Mouse (Mus musculus) adipocyte (in vitro differentiated cells): Measurements from ENCODE around the gene Rpl3.
"Not testable (repeated sequence)": the region's sequence is repeated elsewhere in the genome, so short reads cannot be mapped to it uniquely, and the experiment has no call there.

ENCODE experiments used
- DNase-seq: peaks from one replicate; pipeline ENCODE4 v3.0.0-alpha.2; 2016; ENCODE audit warnings: low spot score

Rpl3 gene

DNA sequence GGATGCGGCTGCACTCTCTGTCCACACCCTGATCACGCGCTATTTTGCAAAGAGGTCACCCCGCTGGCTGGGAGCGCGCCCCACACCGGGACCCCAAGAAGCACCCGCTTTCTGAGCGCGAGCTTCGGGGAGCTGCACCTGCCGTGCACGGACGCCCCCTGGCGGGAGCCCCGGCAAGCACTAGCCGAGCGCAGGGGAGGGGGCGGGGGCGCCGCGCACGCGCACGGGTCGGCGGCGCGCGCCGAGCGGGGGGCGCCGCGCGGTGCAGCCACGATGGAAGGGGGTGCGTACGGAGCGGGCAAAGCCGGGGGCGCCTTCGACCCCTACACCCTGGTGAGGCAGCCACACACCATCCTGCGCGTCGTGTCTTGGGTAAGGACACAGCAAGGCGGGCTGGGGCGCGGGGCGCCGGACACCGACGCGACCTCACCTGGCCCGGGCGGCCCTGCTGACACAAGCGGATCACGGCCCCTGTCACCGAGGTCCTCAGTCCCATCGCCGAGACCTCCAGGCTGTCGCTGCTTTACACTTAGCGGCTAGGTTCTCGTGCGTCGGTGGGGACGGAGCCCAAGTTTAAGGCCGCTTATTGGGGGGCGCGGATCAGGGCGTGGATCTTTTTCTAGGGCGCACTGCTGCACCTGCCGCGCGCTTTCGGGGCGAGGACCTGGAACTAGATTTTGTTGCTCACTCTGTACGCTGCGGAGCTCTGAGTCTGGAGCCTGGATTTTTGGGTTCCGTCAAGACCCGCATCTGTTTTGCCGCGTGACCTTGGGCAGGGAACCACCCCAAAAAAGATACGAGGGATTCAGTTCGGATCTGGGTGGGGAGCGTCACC is at the start of gene Rpl3, which contains the start of gene Syngr1:
Gene Rpl3 (minus strand): TSS at position 748 of the 835 bp plus-strand sequence.
Gene Syngr1 (plus strand): TSS at position 214 of the 835 bp plus-strand sequence.
- DNase-seq, result no peak

DNA sequence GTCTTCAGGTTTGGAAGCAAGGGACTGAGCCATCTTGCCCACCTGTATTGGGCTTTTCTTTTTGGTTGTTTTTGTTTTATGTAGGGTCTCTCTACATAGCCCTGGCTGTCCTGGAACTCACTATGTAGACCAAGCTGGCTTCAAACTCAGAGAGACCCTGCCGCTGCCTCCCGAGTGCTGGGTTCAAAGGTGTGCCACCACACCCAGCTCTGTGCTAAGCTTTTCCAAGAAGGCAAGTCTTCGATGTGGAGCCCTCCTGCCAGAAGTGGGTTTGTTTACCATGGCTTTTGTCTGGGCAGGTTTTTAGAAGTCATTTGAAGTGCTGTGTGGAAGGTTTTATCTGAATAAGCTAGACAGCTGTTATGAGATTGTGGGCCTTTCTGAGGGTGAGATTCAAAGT is 49.2 kb upstream of the Rpl3 start:
- no peak for DNase-seq

DNA sequence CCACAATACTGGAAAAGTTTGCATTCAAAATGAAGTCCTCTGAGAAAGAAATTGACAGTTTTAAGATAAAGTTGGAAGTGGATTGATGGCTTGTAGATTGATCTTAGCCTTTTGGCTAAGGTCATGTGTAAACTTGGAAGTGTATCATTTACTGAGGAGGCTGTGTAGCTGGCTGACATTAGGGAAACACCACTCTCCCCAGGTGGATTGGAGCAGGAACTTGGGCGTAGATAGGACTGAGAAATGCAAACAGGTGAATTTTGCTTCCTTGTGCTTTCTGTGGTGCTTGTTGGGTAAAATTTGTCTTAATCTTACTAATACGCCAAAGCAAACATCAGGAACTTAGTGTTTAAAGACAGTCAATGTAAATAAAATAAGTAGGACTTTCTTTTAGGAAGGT is 48.6 kb upstream of the Rpl3 start:
- DNase-seq, result no peak

DNA sequence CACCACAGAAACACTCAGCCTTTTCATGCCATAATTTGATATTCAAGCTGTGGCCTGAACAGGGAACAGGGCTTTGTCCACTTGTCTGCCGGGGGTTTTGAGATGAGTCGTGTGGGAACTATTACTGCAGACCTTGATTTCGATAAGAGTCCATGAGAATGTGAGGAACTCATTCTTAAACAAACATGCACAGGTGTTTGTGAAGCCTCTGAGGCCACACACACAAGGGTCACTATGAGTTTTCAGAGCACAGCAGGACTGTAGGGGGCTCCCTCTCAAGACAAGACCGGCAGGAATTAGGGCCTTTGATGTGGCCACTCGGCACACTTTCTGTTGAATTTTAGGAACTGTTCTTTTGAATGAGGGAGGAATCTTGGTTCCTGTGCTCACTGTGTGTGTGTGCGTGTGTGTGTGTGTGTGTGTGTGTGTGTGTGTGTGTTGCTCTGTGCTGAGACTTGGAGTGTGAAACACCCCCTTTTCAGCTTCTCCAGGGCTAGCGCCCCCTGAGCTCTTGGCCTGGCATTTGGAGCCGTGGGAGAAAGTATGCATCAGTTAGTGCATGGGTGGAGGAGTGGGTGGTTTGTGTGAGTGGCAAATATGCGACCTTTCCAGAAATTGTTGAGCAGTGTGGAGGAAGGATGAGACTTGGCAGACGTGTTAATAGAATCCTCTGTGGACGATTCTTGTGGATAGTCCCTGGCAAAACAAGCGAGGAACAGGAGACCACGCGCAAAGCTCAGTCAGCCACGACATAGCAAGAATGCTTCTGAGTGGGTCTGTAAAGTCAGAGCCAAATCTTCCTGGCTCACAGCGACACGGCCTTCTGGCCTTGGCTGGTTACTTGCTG is 46.5 kb upstream of the Rpl3 start:
- peak; percentile 42 for DNase-seq

DNA sequence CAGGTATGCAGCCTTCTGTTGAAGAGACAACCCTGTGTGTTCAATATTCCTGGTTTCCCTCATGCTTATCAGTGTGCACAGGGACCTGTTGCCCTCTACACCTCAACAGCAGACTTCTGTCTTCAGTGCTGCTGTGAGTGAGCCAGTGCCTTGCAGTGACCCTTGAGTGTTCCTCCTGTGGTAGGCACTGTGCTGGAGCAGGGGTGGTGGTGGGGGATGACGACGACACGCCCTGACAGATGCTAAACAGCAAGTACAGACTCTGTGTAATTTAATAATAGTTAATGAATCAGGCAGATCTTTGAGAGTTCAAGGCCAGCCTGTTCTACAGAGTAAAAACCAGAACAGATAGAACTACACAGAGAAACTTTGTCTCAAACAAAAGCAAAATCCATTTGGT is 45.0 kb upstream of the Rpl3 start:
- no peak for DNase-seq

DNA sequence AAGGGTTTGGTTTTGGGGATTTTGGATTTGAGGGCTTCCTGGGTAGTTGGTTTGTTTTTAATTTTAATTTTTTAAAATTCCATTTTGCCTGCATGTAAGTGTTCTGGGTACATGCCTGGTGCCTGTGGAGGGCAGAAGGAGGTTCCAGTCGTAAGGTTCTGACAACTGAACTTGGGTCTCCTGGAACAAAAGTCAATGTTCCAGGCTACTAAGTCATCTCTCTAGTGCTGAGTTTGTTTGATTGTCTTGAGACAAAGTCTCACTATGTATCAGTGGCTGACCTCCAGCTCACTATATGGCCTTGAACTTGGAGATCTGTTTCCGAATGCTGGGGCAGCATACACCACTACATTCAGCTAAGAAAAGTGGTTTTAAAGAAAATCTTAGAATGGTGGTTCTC is 43.8 kb upstream of the Rpl3 start:
- no peak for DNase-seq

DNA sequence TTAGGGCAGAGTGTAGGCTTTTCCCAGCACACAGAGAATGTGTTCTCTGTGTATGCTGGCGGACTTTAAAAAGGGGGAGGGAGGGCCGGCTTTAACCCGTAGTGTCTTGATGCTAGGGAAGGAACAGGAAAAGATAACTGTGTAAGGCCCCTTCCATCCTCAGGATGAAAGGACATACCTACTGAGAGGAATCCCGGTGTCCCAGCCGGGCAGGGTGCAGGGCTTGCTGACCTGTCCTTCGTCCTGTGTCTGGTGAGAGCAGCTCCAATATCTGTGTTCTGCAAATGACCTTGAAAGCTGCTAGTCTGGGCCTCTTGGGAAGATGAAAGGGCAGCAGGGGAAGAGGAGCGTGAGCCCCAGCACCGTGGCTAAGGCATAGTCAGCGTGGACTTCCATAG is 42.8 kb upstream of the Rpl3 start:
- DNase-seq, result no peak

DNA sequence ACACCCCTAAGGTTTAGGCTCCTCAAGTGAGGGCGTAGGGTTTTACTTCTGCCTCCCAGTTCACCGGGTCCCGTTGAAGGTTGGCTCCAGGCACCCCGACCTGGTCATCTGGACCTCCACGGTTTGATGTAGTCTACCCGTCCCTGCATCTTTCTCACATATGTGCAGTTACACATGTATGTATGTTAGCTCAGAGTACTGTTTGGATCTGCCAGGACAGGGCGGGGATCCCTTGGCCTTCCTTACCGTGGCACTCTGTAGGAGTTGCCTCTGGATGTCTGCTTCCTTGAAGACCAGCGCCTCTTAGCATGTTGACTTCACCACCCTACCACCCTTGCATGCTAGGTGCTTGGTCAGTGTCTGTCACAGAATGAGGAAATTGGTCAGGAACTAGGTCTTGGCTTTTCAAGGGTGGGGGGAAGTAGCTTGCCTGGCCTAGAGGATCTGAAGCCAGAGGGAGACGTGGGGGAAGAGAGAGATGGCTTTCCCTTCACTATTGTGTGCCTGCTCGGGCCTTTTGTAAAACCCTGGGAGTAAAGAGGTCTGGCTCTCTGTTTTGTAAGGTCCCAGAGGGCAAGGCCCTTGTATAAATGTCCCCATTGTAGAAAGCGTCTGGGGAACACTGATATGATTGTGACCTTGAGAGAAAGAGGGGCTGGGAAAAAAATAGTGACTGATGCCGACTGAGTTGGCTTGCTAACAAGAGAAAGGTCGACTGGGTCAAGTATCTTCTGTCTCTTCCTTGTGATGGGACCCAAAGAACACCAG is 42.2 kb upstream of the Rpl3 start:
- peak; percentile 49 for DNase-seq

DNA sequence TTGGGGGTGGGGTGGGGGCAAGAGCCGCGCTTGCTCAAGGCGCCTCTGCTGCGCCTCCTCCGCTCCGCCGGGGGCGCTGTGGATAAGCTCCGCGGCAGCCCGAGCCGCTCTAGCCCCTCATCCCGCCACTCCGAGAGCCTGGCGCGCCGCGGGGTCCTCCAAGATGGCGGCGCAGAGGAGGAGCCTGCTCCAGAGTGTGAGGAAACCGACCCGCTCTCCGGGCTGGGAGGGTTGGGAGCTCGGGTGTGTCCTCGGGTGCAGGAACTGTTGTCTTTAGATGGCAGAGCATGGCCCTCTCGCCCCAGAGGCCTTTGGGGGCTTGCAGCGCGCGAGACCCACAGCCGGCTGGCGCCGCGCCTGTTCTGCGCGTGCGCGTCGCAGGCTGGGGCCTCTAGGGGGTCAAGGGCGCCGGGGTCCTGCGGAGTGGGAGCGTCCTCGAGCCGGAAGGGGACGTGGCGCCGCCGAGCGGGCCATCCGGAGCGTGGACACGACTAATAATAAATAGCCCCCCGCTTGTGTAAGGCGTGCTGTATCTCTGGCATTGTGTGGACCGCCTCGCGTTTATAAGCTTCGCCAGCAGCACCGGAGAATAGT is 41.4 kb upstream of the Rpl3 start, which contains the start of gene Tab1:
Gene Tab1 (plus strand): TSS at position 135 of the 594 bp plus-strand sequence.
- peak; percentile 86 for DNase-seq

DNA sequence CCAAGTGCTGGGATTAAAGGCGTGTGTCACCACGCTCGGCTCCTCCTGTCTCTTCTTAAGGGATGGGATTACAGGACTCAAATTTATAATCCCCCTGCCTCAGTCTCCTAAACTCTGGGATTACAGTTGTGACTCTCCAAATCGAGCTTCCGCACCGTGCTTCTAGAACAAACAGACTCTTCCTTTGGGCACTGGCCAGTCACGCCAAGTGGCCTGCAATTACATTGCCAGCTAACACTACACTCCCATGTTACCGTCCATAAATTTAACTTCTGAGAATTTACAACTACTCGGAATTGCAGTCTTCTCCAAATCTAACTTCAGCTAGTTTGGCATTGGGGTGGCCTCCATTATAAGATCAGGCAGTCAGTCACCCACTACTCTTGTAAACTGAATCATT is 40.8 kb upstream of the Rpl3 start:
- no peak for DNase-seq

DNA sequence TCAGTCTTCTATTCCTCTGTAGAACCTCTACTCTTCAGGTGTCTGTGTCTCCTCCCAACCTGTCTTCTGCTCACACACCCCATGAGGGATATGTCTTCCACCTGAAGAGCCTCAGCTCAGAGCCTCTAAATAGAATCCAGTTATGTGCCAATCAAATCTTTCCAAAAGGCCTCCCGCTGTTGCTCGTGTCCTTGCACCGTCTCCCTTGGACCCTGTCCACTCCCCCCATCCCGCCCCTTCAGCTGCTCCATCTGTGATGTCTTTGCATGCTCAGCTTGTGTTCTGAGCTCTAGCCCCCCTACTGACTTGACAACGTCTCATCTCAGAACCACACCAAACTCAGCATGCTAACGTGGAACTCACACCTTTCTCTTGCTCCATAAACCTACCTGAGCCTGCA is 39.8 kb upstream of the Rpl3 start:
- DNase-seq, result no peak

DNA sequence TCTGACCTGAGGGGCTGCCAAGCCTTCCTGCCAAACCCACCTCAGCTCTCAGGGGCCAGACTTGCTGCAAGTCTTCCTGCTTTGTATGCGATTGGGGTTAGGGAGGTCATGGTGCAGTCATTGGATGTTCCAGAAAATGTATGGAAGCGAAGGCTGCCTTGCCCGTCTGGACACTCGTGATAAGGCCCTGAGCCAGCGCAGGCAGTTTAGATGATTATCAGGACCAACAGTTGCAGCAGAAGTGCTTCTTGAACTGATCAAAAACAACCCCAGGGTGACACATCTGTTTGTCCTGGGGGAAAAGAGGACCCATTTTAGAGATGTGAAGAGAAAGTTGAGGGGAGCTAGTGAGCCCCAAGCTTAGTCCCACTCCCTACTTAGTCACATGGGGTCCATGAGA is 39.0 kb upstream of the Rpl3 start:
- no peak for DNase-seq

DNA sequence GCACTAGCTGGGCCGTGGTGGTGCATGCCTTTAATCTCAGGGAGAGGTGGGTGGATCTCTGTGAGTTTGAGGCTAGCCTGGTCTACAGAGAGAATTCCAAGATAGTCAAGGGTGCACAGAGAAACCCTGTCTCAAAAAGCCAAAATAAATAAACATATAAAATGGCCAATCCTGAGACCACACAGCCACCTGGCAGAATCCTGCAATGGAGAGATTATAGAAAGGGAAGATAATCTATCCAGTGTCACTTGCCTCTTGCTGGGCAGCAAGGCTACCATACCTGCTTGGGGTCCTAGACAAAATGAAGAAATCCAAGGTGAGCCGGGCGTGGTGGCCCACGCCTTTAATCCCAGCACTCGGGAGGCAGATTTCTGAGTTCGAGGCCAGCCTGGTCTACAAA is 38.3 kb upstream of the Rpl3 start:
- no peak for DNase-seq

DNA sequence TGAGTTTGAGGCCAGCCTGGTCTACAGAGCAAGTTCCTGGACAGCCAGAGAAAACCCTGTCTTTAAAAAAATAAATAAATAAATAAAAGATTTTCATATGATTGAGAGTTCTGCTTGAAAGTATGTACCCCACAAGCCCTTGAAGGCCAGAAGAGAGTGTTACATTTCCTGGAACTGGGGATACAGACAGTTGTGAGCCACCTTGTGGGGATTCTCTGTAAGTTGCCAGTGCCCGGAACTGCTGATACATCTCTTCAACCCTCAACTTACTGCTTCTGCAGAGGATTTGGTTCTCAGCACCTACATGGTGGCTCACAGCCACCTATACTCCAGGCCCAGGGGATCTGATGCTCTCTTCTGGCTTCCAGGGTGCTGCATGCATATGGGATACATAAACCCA is 35.5 kb upstream of the Rpl3 start:
- DNase-seq, result peak; percentile 24

DNA sequence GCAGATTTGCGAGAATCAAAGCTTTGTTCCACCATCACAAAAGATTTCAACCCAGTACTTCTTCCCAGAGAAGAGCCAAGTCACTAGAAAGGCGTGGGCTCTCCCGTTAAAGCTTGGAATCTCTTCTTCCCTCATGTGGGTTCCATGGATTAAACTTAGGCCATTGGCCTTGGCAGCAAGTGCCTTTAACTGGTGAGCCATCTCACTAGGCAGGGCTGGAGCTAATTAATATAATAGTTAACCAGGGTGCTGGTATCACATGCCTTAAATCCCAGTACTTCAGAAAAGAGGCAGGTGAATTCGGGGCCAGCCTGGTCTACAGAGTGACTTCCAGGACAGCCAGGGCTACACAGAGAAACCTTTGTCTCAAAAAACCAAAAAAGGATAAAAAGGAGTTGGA is 33.0 kb upstream of the Rpl3 start:
- no peak for DNase-seq

DNA sequence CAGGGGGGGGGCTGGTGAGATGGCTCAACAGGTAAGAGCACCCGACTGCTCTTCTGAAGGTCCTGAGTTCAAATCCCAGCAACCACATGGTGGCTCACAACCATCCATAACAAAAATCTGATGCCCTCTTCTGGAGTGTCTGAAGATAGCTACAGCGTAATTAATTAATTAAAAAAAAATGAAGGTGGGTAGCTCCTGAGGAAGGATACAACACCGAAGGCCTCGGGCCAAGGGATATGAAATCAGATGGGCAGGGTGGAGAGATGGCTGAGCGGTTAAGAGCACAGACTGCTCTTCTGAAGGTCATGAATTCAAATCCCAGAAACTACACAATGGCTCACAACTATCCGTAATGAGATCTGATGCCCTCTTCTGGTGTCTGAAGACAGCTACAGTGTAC is 30.8 kb upstream of the Rpl3 start:
- not testable (repeated sequence) for DNase-seq

DNA sequence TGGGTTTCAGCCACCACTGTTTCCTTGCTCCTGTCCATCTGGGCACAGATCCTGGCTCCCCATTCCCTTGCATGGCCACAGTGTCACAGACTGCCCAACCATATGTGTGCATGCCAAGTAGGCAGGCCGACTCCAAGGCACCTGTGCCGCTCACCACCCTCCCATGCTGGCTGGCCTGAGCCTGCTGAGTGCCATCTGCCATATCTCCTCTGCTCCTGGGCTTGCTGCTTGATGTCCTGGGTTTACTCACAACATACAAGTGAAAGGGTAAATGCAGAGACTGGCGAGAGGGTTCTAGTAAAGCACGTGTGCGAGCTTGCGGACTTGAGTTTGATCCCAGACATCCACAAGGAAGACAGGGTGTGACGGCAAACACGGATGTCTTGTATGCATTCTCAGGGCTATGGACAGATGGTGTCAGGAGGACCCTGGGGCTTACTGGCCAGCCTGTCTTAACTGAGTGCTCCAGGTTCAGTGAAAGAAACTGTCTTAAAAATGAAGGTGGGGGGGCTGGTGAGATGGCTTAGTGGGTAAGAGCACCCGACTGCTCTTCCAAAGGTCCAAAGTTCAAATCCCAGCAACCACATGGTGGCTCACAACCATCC is 30.2 kb upstream of the Rpl3 start:
- no peak for DNase-seq

DNA sequence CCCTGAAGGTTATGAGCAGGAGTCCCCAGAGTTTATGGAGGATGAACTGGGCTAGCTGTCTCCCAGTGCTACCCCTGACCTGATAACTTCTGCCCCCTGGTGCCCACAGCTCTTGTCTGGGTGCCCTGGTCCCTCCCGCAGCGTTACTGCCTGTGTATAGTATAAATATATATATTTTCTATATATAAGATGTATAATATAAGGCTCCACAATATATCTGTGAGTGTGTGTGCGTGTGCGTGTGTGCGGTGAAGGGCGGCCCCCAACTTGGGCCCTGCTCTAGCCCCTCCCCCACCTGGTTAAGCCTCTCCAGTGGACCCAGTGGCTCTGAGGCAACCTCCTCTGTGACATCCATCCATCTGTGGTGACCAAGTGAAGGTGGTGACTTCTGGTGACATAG is 27.4 kb upstream of the Rpl3 start:
- DNase-seq, result no peak

DNA sequence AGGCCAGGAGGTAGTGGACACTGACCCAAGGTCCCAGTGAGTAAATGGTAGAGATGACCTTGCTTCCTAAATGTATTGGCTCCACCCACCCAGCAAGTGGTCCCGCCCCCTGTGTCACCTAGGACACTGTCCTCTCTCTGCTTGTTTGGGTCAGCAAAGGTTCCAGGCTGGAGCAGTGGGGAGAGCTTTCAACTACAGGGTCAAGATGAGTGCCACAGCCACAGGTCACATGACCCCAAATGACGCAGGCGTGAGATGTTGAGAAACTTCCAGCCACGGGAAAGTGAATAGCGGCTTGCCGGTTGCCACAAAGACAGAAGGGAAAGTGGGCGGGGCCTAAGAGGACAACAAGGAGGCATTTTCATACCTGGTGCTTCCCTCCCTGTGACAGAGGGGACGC is 25.5 kb upstream of the Rpl3 start:
- DNase-seq, result no peak

DNA sequence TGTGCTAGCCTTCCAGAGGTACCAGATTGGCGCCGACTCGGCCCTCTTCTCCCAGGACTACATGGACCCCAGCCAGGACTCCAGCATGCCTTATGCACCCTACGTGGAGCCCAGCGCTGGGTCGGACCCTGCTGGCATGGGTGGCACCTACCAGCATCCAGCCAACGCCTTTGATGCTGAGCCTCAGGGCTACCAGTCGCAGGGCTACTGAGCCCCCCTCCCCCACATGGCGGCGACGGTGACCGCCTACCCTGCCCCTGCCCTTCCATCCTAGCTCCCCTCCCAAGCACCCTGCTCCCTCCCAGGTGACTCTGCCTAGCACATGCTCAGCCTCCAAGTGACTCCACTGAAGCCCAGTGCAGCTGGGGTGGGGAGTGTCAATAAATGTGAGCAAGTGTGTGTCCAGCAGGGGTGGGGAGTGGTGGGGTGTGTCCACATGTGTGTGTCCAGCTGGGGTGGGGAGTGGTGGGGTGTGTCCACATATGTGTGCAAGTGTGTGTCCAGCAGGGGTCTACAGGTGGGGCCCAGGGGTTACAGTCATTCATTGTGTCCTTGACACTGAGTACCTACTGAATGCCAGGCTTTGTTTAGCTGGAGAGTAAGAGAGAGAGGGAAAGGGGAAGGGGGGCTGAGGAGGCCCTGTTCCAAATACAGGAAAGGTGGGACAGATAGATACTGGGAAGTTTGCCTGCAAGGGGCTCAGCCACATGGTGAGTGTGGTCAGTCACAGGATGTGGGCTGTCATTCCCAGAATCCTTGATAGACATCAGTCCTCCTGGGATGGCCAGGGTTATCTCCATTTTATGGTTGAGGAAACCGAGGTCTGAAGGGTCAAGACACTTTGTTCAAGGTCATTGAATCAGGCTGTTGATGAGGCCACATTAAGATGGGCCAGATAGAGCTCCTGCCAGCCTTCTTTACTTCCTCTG is 24.5 kb upstream of the Rpl3 start:
- no peak for DNase-seq
